8 mouse cellular contexts compared by ENCODE assay signal in the genomic region with DNA sequence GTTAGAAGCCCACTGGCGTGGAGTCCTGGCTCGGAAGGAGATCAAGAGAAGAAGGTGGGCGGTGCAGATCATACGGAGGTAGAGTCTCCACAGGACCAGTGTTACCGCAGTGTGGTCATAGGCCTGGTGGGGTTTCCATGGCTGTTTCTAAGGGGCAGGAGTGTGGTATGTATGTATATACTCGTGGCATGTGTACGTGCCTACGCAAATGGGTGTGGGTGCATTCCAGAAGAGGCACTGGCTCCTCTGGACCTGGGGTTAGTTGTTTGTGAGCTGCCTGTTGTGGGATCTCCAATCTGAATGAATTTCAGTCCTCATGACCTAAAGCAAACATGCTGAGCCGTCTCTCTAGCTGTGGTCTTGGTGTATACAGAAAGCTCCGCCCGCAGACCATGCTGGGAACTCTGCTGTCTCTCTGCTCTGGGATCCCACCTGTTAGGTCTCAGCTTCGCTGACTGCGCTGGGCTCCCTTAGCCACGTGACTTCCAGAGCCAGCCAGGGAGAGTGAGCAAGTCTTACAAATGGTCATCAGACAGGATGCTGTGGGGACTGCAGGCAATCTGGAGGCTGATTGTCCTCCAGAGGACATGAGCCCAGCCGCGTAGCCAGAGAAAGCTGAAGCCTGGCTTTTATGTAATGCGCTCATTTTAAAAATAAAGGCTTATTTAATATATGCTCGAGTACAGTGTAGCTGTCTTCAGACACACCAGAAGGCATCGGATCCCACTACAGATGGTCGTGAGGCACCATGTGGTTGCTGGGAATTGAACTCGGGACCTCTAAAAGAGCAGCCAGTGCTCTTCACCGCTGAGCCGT. TPM values are rescaled to one million over a fixed set of nuclear protein-coding genes. Genes with fewer than 3 reads are reported as not detected.
DNase-seq lines count a peak whose midpoint lies in the region; ATAC-seq lines count a peak whose summit lies in the region.

No protein-coding gene starts in this region.

- peaks cover 32% of the 10 kb centered on the region for H3K36me3 ChIP-seq in heart, embryonic 10.5 days
- H3K36me3 ChIP-seq in midbrain, embryonic 11.5 days (ENCODE audit: control insufficient read depth, insufficient read depth, low read length): no peaks in the 10 kb centered on the region

- peaks cover 15% of the 10 kb centered on the region for H3K4me1 ChIP-seq in heart, embryonic 10.5 days
- peaks cover 10% of the 10 kb centered on the region for H3K4me1 ChIP-seq in midbrain, embryonic 11.5 days (ENCODE audit: control insufficient read depth, insufficient read depth, low read length)

- peak; percentile 14 for DNase-seq in kidney, adult 9 months
- DNase-seq in kidney, adult 11 months: no peak
- no peak for DNase-seq in heart, embryonic 10.5 days (ENCODE audit: low spot score)
- DNase-seq in layer of hippocampus, postnatal 14 days (ENCODE audit: low spot score in 2 of 2): peak; percentile 30 to 45
- DNase-seq in midbrain, embryonic 11.5 days (ENCODE audit: low spot score, missing footprints): peak; percentile 95
- no peak for DNase-seq in c-Kit-positive CD71-positive TER-119-positive erythroid progenitor cells, embryonic 14.5 days (ENCODE audit: low spot score)

- 49% methylated on average over 23 of the region's 23 CpGs for WGBS in heart, embryonic 10.5 days
- WGBS in midbrain, embryonic 11.5 days: 58% methylated on average over 23 of the region's 23 CpGs

- ATAC-seq in activated CD4-positive, CD25-positive, alpha-beta regulatory T cell, adult 4 months: peak; percentile 32
- peak; percentile 58; the same call in 1 of the 2 replicates for ATAC-seq in midbrain, embryonic 11.5 days (ENCODE audit: low FRiP score)
- no peak for ATAC-seq in inflammation-experienced regulatory T-cells, adult 6 months

- no peak overlapping the region for H3K4me2 ChIP-seq in midbrain, embryonic 11.5 days

- 0 out of 2 replicates have a peak, but pooled peaks cover 5% of the 10 kb centered on the region for H3K27me3 ChIP-seq in heart, embryonic 10.5 days (ENCODE audit: insufficient read depth, poor library complexity, severe bottlenecking)
- H3K27me3 ChIP-seq in midbrain, embryonic 11.5 days (ENCODE audit: control insufficient read depth, insufficient read depth, low read length): no peaks in the 10 kb centered on the region

- no peaks in the 10 kb centered on the region for H3K9me3 ChIP-seq in heart, embryonic 10.5 days
- H3K9me3 ChIP-seq in midbrain, embryonic 11.5 days (ENCODE audit: control insufficient read depth, low read length): no peaks in the 10 kb centered on the region

- peak overlapping the region; percentile 32 for H3K27ac ChIP-seq in heart, embryonic 10.5 days
- no peak overlapping the region for H3K27ac ChIP-seq in midbrain, embryonic 11.5 days (ENCODE audit: low read depth, low read length)

- H3K9ac ChIP-seq in midbrain, embryonic 11.5 days (ENCODE audit: low read length): no peak overlapping the region

- peak overlapping the region; percentile 25; the same call in 1 of the 2 replicates for H3K4me3 ChIP-seq in heart, embryonic 10.5 days
- H3K4me3 ChIP-seq in midbrain, embryonic 11.5 days (ENCODE audit: low read depth, low read length): no peak overlapping the region

RNA-seq across cellular contexts. Expression of gene Kctd10, which starts 23.2 kb away (rescaled TPM):
- polyA plus RNA-seq in activated CD4-positive, CD25-positive, alpha-beta regulatory T cell, adult 4 months (2017; shearing (Covaris generic)): 10 to 100 TPM; 54.7 to 70.7 TPM
- polyA plus RNA-seq in heart, embryonic 10.5 days (2016; fragmentation: Nextera tagmentation; extraction: Ambion mirVana): 105 and 113 TPM in 2 replicates
- total RNA-seq in layer of hippocampus, postnatal 14 days (2021): 10 to 100 TPM; 37.6 to 41.4 TPM
- polyA plus RNA-seq in midbrain, embryonic 11.5 days (2014; fragmentation: Nextera tagmentation; extraction: Ambion mirVana): 104 and 112 TPM in 2 replicates
- 10 to 100 TPM; 57.7 to 73.7 (median 61.6) TPM for polyA plus RNA-seq in inflammation-experienced regulatory T-cells, adult 6 months (2017; shearing (Covaris generic))

RNA-seq across cellular contexts. Expression of gene Ube3b, which starts 23.3 kb away (rescaled TPM):
- 10 to 100 TPM; 20.5 to 28.7 TPM for polyA plus RNA-seq in activated CD4-positive, CD25-positive, alpha-beta regulatory T cell, adult 4 months (2017; shearing (Covaris generic))
- 47.9 and 59.0 TPM in 2 replicates for polyA plus RNA-seq in heart, embryonic 10.5 days (2016; fragmentation: Nextera tagmentation; extraction: Ambion mirVana)
- total RNA-seq in layer of hippocampus, postnatal 14 days (2021): 10 to 100 TPM; 72.6 to 85.0 TPM
- 45.5 and 49.7 TPM in 2 replicates for polyA plus RNA-seq in midbrain, embryonic 11.5 days (2014; fragmentation: Nextera tagmentation; extraction: Ambion mirVana)
- polyA plus RNA-seq in inflammation-experienced regulatory T-cells, adult 6 months (2017; shearing (Covaris generic)): 10 to 100 TPM; 23.0 to 29.2 (median 28.0) TPM

Comparison
In these comparisons a context has a peak if more than half of its experiments do, and no peak if none do; other contexts are left out.
1. DNase-seq: peak in kidney, adult 9 months (single experiment), layer of hippocampus, postnatal 14 days (2 of 2) and midbrain, embryonic 11.5 days (single experiment); none in kidney, adult 11 months (single experiment), heart, embryonic 10.5 days (single experiment) and c-Kit-positive CD71-positive TER-119-positive erythroid progenitor cells, embryonic 14.5 days (single experiment).